Mouse (Mus musculus): ENCODE results near the gene E130114P18Rik. TPM values are rescaled to one million over a fixed set of nuclear protein-coding genes. Genes with fewer than 3 reads are reported as not detected.

Gene E130114P18Rik
- total and polyA plus RNA-seq, 2 experiments: not detected

DNA sequence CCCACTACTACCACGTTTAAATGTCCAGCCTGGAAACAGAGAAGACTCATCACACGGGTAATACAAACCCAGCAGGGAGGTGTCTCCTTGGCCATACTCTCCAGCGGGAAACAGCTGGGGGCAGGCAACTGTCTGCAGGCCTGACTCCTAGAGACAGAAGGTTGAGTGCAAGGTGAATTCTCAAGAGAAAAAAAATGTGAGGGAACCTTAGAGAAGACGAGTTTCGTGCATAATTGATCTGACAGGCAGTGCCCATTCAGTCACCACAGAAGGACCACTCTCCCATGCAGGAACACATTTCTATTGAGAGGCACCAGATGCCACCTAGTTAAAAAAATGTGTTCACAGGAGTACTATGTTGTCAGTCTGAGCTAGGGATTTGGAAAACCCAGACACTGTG lies 105.4 kb downstream of the E130114P18Rik start:
- no peaks in the 10 kb centered on the region for H3K79me2 ChIP-seq (ENCODE audit: control insufficient read depth, insufficient read depth, low read length)
- H3K4me3 ChIP-seq (ENCODE audit: insufficient read depth, low read depth, low read length): no peak overlapping the region
- H3K36me3 ChIP-seq (ENCODE audit: control insufficient read depth, insufficient read depth, low read length): no peaks in the 10 kb centered on the region
- no peaks in the 10 kb centered on the region for H3K4me1 ChIP-seq (ENCODE audit: control insufficient read depth, insufficient read depth, low read length)
- no peak for DNase-seq (ENCODE audit: extremely low read depth, low read depth, low spot score)
- no peaks in the 10 kb centered on the region; the same call in 1 of the 2 replicates for H3K27me3 ChIP-seq (ENCODE audit: control insufficient read depth, insufficient read depth, low read length)
- TF ChIP-seq CTCF (IDR thresholded peaks at IDR 0.05; ENCODE audit: low read depth, low read length) (no peak), POLR2A (IDR thresholded peaks at IDR 0.05; ENCODE audit: extremely low read depth, insufficient read depth, low read length) (no peak)
- WGBS: 76% methylated on average over 5 of the region's 5 CpGs
- no peak overlapping the region for H3K27ac ChIP-seq (replicated peaks; ENCODE audit: insufficient read depth, low read depth, low read length)
- no peak overlapping the region for H3K9ac ChIP-seq (ENCODE audit: low read depth, low read length)

DNA sequence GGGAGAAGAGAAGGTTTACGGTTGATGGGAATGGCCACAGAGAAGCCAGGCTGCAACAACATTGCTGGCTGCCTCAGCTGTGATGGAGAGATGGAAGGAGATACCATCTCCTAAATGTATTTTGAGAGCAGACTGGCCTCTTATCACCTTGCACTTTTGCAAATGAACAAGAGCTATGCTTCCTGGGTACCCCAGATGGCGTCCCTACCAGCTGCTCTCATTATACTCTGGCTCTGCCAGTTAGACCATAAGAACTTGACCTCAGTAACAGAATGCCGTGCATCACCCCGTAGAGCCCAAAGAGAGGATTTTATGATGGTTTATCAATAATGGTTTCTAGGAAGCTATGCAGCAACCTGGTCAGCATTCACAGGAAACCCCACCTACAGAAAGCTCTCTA lies 106.0 kb downstream of the E130114P18Rik start:
- Histone ChIP-seq H3K36me3 (ENCODE audit: control insufficient read depth, insufficient read depth, low read length) (no peaks in the 10 kb centered on the region), H3K27me3 (ENCODE audit: control insufficient read depth, insufficient read depth, low read length) (no peaks in the 10 kb centered on the region; the same call in 1 of the 2 replicates), H3K4me3 (ENCODE audit: insufficient read depth, low read depth, low read length) (no peak overlapping the region), H3K4me1 (ENCODE audit: control insufficient read depth, insufficient read depth, low read length) (no peaks in the 10 kb centered on the region), H3K9ac (ENCODE audit: low read depth, low read length) (no peak overlapping the region), H3K27ac (replicated peaks; ENCODE audit: insufficient read depth, low read depth, low read length) (no peak overlapping the region), H3K79me2 (ENCODE audit: control insufficient read depth, insufficient read depth, low read length) (no peaks in the 10 kb centered on the region)
- TF ChIP-seq CTCF (IDR thresholded peaks at IDR 0.05; ENCODE audit: low read depth, low read length): no peak
- 93% methylated on average over 4 of the region's 4 CpGs for WGBS
- DNase-seq (ENCODE audit: extremely low read depth, low read depth, low spot score): no peak

DNA sequence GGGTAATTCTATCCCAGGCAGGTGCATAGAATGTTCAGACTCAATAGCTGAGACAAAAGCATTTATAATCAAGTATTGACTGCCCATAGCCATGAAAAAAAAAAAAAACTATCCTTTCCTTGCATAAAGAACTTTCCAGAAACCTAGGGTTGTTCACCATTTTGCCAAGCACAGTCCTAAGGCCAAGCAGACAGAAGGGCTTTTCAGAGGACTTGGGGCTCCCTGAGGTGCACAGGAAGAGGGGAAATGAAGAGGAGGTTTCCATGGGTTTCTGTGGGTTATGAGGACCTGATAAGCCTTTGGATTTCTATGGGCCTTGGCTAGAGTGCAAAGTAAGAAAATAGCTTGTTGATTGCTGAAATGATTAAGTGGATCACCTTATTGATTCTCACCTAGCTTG lies 107.5 kb downstream of the E130114P18Rik start:
- TF ChIP-seq POLR2A (IDR thresholded peaks at IDR 0.05; ENCODE audit: extremely low read depth, insufficient read depth, low read length) (no peak), CTCF (IDR thresholded peaks at IDR 0.05; ENCODE audit: low read depth, low read length) (no peak)

DNA sequence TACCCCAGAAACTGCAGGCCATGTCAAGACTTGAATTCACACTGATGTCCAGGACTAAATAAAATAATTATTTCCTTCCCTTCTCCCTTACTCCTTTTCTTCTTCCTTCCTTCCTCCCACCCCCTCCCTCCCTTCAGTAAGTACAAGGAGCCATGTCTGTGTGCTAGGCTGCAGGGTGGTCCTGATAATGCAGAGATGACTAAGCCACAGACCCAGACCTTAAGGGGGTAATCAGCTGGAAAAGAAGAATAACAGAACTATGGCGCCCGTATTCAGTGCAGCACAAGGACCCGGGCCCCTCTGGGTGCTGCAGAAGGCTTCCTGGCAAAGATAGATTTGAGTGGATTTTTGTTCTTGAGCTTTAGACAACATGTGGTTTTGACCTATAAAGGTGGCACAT lies 108.1 kb downstream of the E130114P18Rik start:
- no peak for TF ChIP-seq POLR2A (IDR thresholded peaks at IDR 0.05; ENCODE audit: extremely low read depth, insufficient read depth, low read length)
- TF ChIP-seq CTCF (IDR thresholded peaks at IDR 0.05; ENCODE audit: low read depth, low read length): no peak
- DNase-seq (ENCODE audit: extremely low read depth, low read depth, low spot score): no peak
- H3K27ac ChIP-seq (replicated peaks; ENCODE audit: insufficient read depth, low read depth, low read length): no peak overlapping the region
- no peak overlapping the region for H3K4me3 ChIP-seq (ENCODE audit: insufficient read depth, low read depth, low read length)
- H3K79me2 ChIP-seq (ENCODE audit: control insufficient read depth, insufficient read depth, low read length): no peaks in the 10 kb centered on the region
- no peaks in the 10 kb centered on the region for H3K27me3 ChIP-seq (ENCODE audit: control insufficient read depth, insufficient read depth, low read length)
- no peak overlapping the region for H3K9ac ChIP-seq (ENCODE audit: low read depth, low read length)
- WGBS: 90% methylated on average over 3 of the region's 3 CpGs
- no peaks in the 10 kb centered on the region for H3K36me3 ChIP-seq (ENCODE audit: control insufficient read depth, insufficient read depth, low read length)
- H3K4me1 ChIP-seq (ENCODE audit: control insufficient read depth, insufficient read depth, low read length): no peaks in the 10 kb centered on the region; the same call in 1 of the 2 replicates

More for the DNA sequence above, 107.5 kb downstream of the E130114P18Rik start:
- no peak for DNase-seq (ENCODE audit: extremely low read depth, low read depth, low spot score)
- Histone ChIP-seq H3K79me2 (ENCODE audit: control insufficient read depth, insufficient read depth, low read length) (no peaks in the 10 kb centered on the region), H3K4me1 (ENCODE audit: control insufficient read depth, insufficient read depth, low read length) (no peaks in the 10 kb centered on the region; the same call in 1 of the 2 replicates), H3K27ac (replicated peaks; ENCODE audit: insufficient read depth, low read depth, low read length) (no peak overlapping the region), H3K36me3 (ENCODE audit: control insufficient read depth, insufficient read depth, low read length) (no peaks in the 10 kb centered on the region), H3K4me3 (ENCODE audit: insufficient read depth, low read depth, low read length) (no peak overlapping the region), H3K27me3 (ENCODE audit: control insufficient read depth, insufficient read depth, low read length) (no peaks in the 10 kb centered on the region), H3K9ac (ENCODE audit: low read depth, low read length) (no peak overlapping the region)

DNA sequence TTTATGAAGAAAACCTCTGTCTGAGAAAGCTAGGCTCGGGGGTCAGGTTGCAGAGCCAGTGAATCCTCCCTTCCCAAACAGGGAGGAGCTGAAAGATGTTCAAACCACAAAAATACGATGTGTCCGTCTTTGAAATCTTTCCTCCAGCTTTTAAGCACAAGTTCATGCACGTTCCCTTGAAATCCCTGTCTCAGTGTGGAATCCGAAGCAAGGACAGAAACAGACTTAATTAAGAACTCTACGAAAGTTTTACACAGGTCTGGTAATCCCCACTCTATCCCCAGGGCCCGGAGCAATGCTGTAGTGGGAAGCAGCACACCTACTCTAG lies 112.5 kb downstream of the E130114P18Rik start:
- TF ChIP-seq CTCF (IDR thresholded peaks at IDR 0.05; ENCODE audit: low read depth, low read length): no peak
- TF ChIP-seq POLR2A (IDR thresholded peaks at IDR 0.05; ENCODE audit: extremely low read depth, insufficient read depth, low read length): no peak
- Histone ChIP-seq H3K27me3 (ENCODE audit: control insufficient read depth, insufficient read depth, low read length) (no peaks in the 10 kb centered on the region), H3K9ac (ENCODE audit: low read depth, low read length) (no peak overlapping the region), H3K27ac (replicated peaks; ENCODE audit: insufficient read depth, low read depth, low read length) (no peak overlapping the region; the same call in 1 of the 2 replicates), H3K79me2 (ENCODE audit: control insufficient read depth, insufficient read depth, low read length) (no peaks in the 10 kb centered on the region), H3K4me1 (ENCODE audit: control insufficient read depth, insufficient read depth, low read length) (no peaks in the 10 kb centered on the region; the same call in 1 of the 2 replicates), H3K36me3 (ENCODE audit: control insufficient read depth, insufficient read depth, low read length) (no peaks in the 10 kb centered on the region), H3K4me3 (ENCODE audit: insufficient read depth, low read depth, low read length) (no peak overlapping the region)
- WGBS: 85% methylated on average over 7 of the region's 7 CpGs
- DNase-seq (ENCODE audit: extremely low read depth, low read depth, low spot score): no peak

DNA sequence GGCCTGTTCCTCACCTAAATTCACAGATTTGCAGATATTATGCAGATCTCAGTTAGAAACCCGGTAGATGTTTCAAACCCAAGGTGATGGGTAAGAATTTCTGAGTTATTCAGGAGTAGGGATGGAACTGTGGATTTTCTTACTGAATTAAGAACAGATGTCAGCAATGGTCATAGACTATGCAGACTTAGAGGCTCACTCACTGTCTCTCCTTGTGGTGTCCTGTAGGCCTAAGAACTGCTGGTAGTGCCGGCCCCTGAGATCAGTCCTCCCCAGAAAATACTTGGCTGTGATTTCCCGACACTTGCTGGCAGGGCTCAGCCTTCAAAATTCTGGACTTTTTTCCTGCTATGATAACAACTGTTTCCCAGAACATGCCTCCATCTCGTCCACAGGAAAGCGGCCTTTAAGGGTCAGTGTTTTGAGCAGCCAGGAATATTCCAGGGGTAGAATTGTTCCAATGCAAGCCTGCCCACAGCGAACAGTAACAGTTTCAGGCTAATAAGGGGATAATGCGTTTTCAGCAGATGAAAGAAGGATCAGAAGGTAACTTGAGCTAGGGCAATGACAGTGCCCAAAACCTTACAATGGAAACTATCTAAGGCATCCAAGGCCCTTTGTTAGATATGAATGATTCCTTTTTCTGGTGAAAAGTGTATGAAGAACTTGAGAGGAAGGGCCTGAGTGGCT lies 113.0 kb downstream of the E130114P18Rik start:
- Histone ChIP-seq H3K27ac (replicated peaks; ENCODE audit: insufficient read depth, low read depth, low read length) (no peak overlapping the region; the same call in none of the 2 replicates), H3K79me2 (ENCODE audit: control insufficient read depth, insufficient read depth, low read length) (no peaks in the 10 kb centered on the region), H3K4me1 (ENCODE audit: control insufficient read depth, insufficient read depth, low read length) (no peaks in the 10 kb centered on the region; the same call in 1 of the 2 replicates), H3K27me3 (ENCODE audit: control insufficient read depth, insufficient read depth, low read length) (no peaks in the 10 kb centered on the region), H3K36me3 (ENCODE audit: control insufficient read depth, insufficient read depth, low read length) (no peaks in the 10 kb centered on the region), H3K9ac (ENCODE audit: low read depth, low read length) (no peak overlapping the region), H3K4me3 (ENCODE audit: insufficient read depth, low read depth, low read length) (no peak overlapping the region)
- 78% methylated on average over 7 of the region's 7 CpGs for WGBS
- DNase-seq (ENCODE audit: extremely low read depth, low read depth, low spot score): no peak
- TF ChIP-seq CTCF (IDR thresholded peaks at IDR 0.05; ENCODE audit: low read depth, low read length) (no peak), POLR2A (IDR thresholded peaks at IDR 0.05; ENCODE audit: extremely low read depth, insufficient read depth, low read length) (no peak)
